In the genomic region with DNA sequence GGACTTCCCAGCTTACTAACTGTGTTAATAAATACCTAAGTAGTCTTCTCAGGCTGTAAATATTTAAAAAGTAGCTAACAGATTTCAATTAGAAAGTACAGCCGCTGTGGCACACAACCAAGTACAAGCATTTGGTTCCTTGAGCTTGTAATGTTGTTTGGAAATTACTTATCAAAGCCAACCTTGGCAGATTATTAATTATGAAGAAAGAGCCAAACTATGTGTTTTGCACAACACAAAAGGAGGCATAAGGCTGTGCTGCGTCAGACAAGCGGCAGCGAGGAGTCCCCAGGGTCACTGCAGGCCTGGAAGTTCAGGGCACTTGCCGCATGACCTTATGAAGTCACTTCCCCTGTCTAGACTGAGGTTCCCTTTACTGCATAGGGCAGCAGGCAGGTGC, we compare ENCODE assay signal across 24 mouse cellular contexts. TPM values are rescaled to one million over a fixed set of nuclear protein-coding genes. Genes with fewer than 3 reads are reported as not detected.
DNase-seq lines count a peak whose midpoint lies in the region; ATAC-seq lines count a peak whose summit lies in the region.
"Had no signal": no experiment of that assay in that cellular context is flagged by ENCODE, and none has a peak within 500 bp of the region (broad histone marks: within the 10 kb centered on the region; RNA-seq: fewer than 3 reads in every experiment).

No protein-coding gene starts in this region.

- no peaks in the 10 kb centered on the region for H3K9me3 ChIP-seq in forebrain, embryonic 10.5 days
- H3K9me3 ChIP-seq in intestine, embryonic 16.5 days (ENCODE audit: control insufficient read depth, low read length), result no peaks in the 10 kb centered on the region
- H3K9me3 ChIP-seq: embryonic facial prominence, embryonic 13.5 days; forebrain, embryonic 13.5 days; heart, embryonic 15.5 days; hindbrain, embryonic 13.5 days had no signal

- peaks cover 60% of the 10 kb centered on the region for H3K36me3 ChIP-seq in forebrain, embryonic 10.5 days (replicated peaks)
- H3K36me3 ChIP-seq in intestine, embryonic 16.5 days (ENCODE audit: control insufficient read depth, insufficient read depth, low read length), result peaks cover 11% of the 10 kb centered on the region; the same call in 1 of the 2 replicates

- no peaks in the 10 kb centered on the region for H3K27me3 ChIP-seq in forebrain, embryonic 10.5 days (ENCODE audit: poor library complexity, severe bottlenecking)
- H3K27me3 ChIP-seq in intestine, embryonic 16.5 days (replicated peaks; ENCODE audit: control insufficient read depth, insufficient read depth, low read length), result no peaks in the 10 kb centered on the region
- H3K27me3 ChIP-seq: CH12.LX; embryonic facial prominence, embryonic 13.5 days; forebrain, embryonic 13.5 days; heart, embryonic 15.5 days; hindbrain, embryonic 13.5 days; Patski had no signal

- no peak for ATAC-seq in intestine, embryonic 16.5 days
- ATAC-seq: activated CD4-positive, CD25-positive, alpha-beta regulatory T cell, adult 4 months; forebrain, embryonic 13.5 days; forebrain, postnatal 0 days; hindbrain, postnatal 0 days; Patski had no signal

- H3K4me3 ChIP-seq in brown adipose tissue, adult 24 weeks (ENCODE audit: insufficient read depth, low read depth, low read length), result no peak overlapping the region
- H3K4me3 ChIP-seq in forebrain, embryonic 10.5 days, result no peak overlapping the region
- H3K4me3 ChIP-seq in intestine, embryonic 16.5 days (ENCODE audit: low read length), result no peak overlapping the region
- H3K4me3 ChIP-seq: embryonic facial prominence, embryonic 13.5 days; forebrain, embryonic 13.5 days; heart, adult 2 months; heart, embryonic 15.5 days; hindbrain, embryonic 13.5 days had no signal

- H3K9ac ChIP-seq in intestine, embryonic 16.5 days (ENCODE audit: low read depth, low read length), result no peak overlapping the region
- H3K9ac ChIP-seq: embryonic facial prominence, embryonic 13.5 days; forebrain, embryonic 13.5 days; forebrain, postnatal 0 days; heart, embryonic 15.5 days; hindbrain, embryonic 13.5 days had no signal

- 95% methylated on average over 5 of the region's 5 CpGs for WGBS in forebrain, embryonic 10.5 days
- 96% methylated on average over 5 of the region's 5 CpGs for WGBS in intestine, embryonic 16.5 days

- no peaks in the 10 kb centered on the region; the same call in 1 of the 2 replicates for H3K4me1 ChIP-seq in brown adipose tissue, adult 24 weeks (ENCODE audit: control insufficient read depth, insufficient read depth, insufficient read length, low read length)
- peaks cover 15% of the 10 kb centered on the region for H3K4me1 ChIP-seq in forebrain, embryonic 10.5 days
- H3K4me1 ChIP-seq in intestine, embryonic 16.5 days (ENCODE audit: control insufficient read depth, insufficient read depth, low read length), result peaks cover 4% of the 10 kb centered on the region

- peak overlapping the region; percentile 92 for H3K27ac ChIP-seq in brown adipose tissue, adult 24 weeks (replicated peaks; ENCODE audit: low read depth, low read length)
- no peak overlapping the region for H3K27ac ChIP-seq in forebrain, embryonic 10.5 days
- no peak overlapping the region for H3K27ac ChIP-seq in intestine, embryonic 16.5 days (ENCODE audit: low read length)
- H3K27ac ChIP-seq: embryonic facial prominence, embryonic 13.5 days; forebrain, embryonic 13.5 days; heart, adult 2 months; heart, embryonic 15.5 days; hindbrain, embryonic 13.5 days; hindbrain, postnatal 0 days had no signal

- peak; percentile 36 for DNase-seq in adrenal gland, postnatal 10 days
- DNase-seq in adrenal gland, adult 18-20 months (ENCODE audit: low spot score in 2 of 2), result no peak
- DNase-seq in adrenal gland, postnatal 14 days, result peak; percentile 34
- peak; percentile 27 for DNase-seq in kidney, postnatal 14 days
- no peak for DNase-seq in forebrain, embryonic 10.5 days (ENCODE audit: extremely low spot score, low spot score)
- DNase-seq in right cerebral cortex, adult 2 months (ENCODE audit: low spot score in 2 of 2), result no peak
- DNase-seq: cerebellum, adult 18-20 months; cerebellum, adult 9-11 months; cerebellum, postnatal 36 days; forebrain, postnatal 0 days; gastrocnemius, postnatal 14 days; heart, adult 2 months; heart, postnatal 14 days had no signal

- no peak overlapping the region for H3K4me2 ChIP-seq in intestine, embryonic 16.5 days (ENCODE audit: low read depth, low read length)
- H3K4me2 ChIP-seq: embryonic facial prominence, embryonic 13.5 days; forebrain, embryonic 13.5 days; heart, embryonic 11.5 days; heart, embryonic 15.5 days; hindbrain, embryonic 13.5 days had no signal

RNA-seq across cellular contexts. Expression of a gene that starts 4.2 kb away (rescaled TPM):
- 10 to 100 TPM; 28.4 to 30.5 TPM for total RNA-seq in adrenal gland, postnatal 10 days (2021)
- 10 to 100 TPM; 10.4 to 13.5 TPM for total RNA-seq in adrenal gland, adult 18-20 months (2021)
- total RNA-seq in adrenal gland, postnatal 14 days (2021), result 23.2 and 27.1 TPM in 2 replicates
- polyA plus RNA-seq in brown adipose tissue, adult 24 weeks (2012; ENCODE audit: insufficient read depth, insufficient read length, missing spikeins), result 18.2 and 22.6 TPM in 2 replicates
- 103 and 104 TPM in 2 replicates for polyA plus RNA-seq in forebrain, embryonic 10.5 days (2016; fragmentation: Nextera tagmentation; extraction: Ambion mirVana)
- polyA plus RNA-seq in intestine, embryonic 16.5 days (2015; fragmentation: Nextera tagmentation; extraction: Ambion mirVana), result 58.7 and 66.8 TPM in 2 replicates

Comparison
In these comparisons a context has a peak if more than half of its experiments do, and no peak if none do; other contexts are left out.
1. DNase-seq: peak in adrenal gland, postnatal 10 days (single experiment), adrenal gland, postnatal 14 days (single experiment) and kidney, postnatal 14 days (single experiment); none in adrenal gland, adult 18-20 months (0 of 2), forebrain, embryonic 10.5 days (single experiment) and right cerebral cortex, adult 2 months (0 of 2).